8 mouse cellular contexts compared by ENCODE assay signal in the genomic region with DNA sequence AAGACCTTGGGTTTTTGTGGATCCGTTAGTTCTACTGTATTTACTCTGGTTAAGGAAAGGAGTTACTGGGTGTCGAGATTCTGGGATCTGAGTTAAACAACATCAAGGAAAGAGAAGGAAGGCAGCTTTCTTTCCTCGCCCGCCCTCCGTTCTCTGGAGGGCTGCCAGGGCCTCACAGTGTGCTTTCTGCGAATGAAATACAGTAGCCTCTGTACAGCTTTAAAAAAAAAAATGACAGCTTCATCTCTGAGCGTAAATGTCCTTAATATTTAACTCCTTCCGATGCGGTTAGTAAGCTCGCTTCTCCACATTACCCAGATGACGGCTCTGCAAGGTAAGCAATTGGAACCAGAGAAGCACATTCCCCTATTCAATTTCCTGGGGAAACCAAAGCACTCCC. TPM values are rescaled to one million over a fixed set of nuclear protein-coding genes. Genes with fewer than 3 reads are reported as not detected.
DNase-seq lines count a peak whose midpoint lies in the region; ATAC-seq and TF ChIP-seq lines count a peak whose summit lies in the region.

No protein-coding gene starts in this region.

- H3K9me3 ChIP-seq in lung, embryonic 14.5 days (ENCODE audit: low read depth, low read length), result 0 out of 2 replicates have a peak, but pooled peaks cover under 1% of the 10 kb centered on the region
- no peaks in the 10 kb centered on the region for H3K9me3 ChIP-seq in midbrain, embryonic 15.5 days
- no peaks in the 10 kb centered on the region for H3K9me3 ChIP-seq in intestine, embryonic 16.5 days (ENCODE audit: control insufficient read depth, low read length)

- TF ChIP-seq CTCF in lung, embryonic 14.5 days (IDR thresholded peaks at IDR 0.05; ENCODE audit: low read depth), result no peak

- H3K4me2 ChIP-seq in lung, embryonic 14.5 days, result peak overlapping the region; percentile 35
- H3K4me2 ChIP-seq in midbrain, embryonic 15.5 days, result peak overlapping the region; percentile 18
- H3K4me2 ChIP-seq in intestine, embryonic 16.5 days (ENCODE audit: low read depth, low read length), result no peak overlapping the region

- H3K4me3 ChIP-seq in lung, embryonic 14.5 days (ENCODE audit: low read depth, low read length), result no peak overlapping the region
- no peak overlapping the region for H3K4me3 ChIP-seq in midbrain, embryonic 15.5 days
- no peak overlapping the region for H3K4me3 ChIP-seq in intestine, embryonic 16.5 days (ENCODE audit: low read length)

- H3K4me1 ChIP-seq in lung, embryonic 14.5 days (ENCODE audit: insufficient read depth), result peaks cover 17% of the 10 kb centered on the region
- H3K4me1 ChIP-seq in midbrain, embryonic 15.5 days, result peaks cover 47% of the 10 kb centered on the region
- H3K4me1 ChIP-seq in intestine, embryonic 16.5 days (ENCODE audit: control insufficient read depth, insufficient read depth, low read length), result peaks cover 23% of the 10 kb centered on the region

- no peaks in the 10 kb centered on the region for H3K36me3 ChIP-seq in lung, embryonic 14.5 days (ENCODE audit: insufficient read depth)
- no peaks in the 10 kb centered on the region for H3K36me3 ChIP-seq in midbrain, embryonic 15.5 days (replicated peaks)
- H3K36me3 ChIP-seq in intestine, embryonic 16.5 days (ENCODE audit: control insufficient read depth, insufficient read depth, low read length), result no peaks in the 10 kb centered on the region

- ATAC-seq in lung, embryonic 14.5 days (ENCODE audit: insufficient read depth), result no peak
- ATAC-seq in midbrain, embryonic 15.5 days (replicated peaks), result no peak
- no peak for ATAC-seq in intestine, embryonic 16.5 days

- H3K27me3 ChIP-seq in lung, embryonic 14.5 days (ENCODE audit: insufficient read depth, low read length), result no peaks in the 10 kb centered on the region
- no peaks in the 10 kb centered on the region for H3K27me3 ChIP-seq in midbrain, embryonic 15.5 days (replicated peaks)
- H3K27me3 ChIP-seq in intestine, embryonic 16.5 days (replicated peaks; ENCODE audit: control insufficient read depth, insufficient read depth, low read length), result no peaks in the 10 kb centered on the region

- H3K9ac ChIP-seq in lung, embryonic 14.5 days, result no peak overlapping the region
- H3K9ac ChIP-seq in midbrain, embryonic 15.5 days, result no peak overlapping the region; the same call in 1 of the 2 replicates
- H3K9ac ChIP-seq in intestine, embryonic 16.5 days (ENCODE audit: low read depth, low read length), result no peak overlapping the region

- DNase-seq in adrenal gland, postnatal 10 days, result peak; percentile 56
- DNase-seq in adrenal gland, adult 18-20 months (ENCODE audit: low spot score in 2 of 2), result no peak
- peak; percentile 82 for DNase-seq in lung, embryonic 14.5 days
- no peak for DNase-seq in lung, adult 18-20 months
- DNase-seq in kidney, adult 18-20 months, result peak; percentile 73
- DNase-seq in T-cell, adult 2 months (ENCODE audit: low spot score), result no peak

- peak overlapping the region; percentile 16; the same call in 1 of the 2 replicates for H3K27ac ChIP-seq in lung, embryonic 14.5 days (ENCODE audit: low read depth)
- peak overlapping the region; percentile 65 for H3K27ac ChIP-seq in midbrain, embryonic 15.5 days
- H3K27ac ChIP-seq in intestine, embryonic 16.5 days (ENCODE audit: low read length), result no peak overlapping the region

- WGBS in lung, embryonic 14.5 days, result 18% methylated on average over 11 of the region's 11 CpGs
- 42% methylated on average over 11 of the region's 11 CpGs for WGBS in midbrain, embryonic 15.5 days
- 44% methylated on average over 11 of the region's 11 CpGs for WGBS in intestine, embryonic 16.5 days

RNA-seq across cellular contexts. Expression of gene Zbtb40, which starts 4.8 kb away (rescaled TPM):
- 1 to 10 TPM; 7.0 to 7.8 TPM for total RNA-seq in adrenal gland, postnatal 10 days (2021)
- 10 to 100 TPM; 14.6 to 15.2 TPM for total RNA-seq in adrenal gland, adult 18-20 months (2021)
- 5.4 and 5.5 TPM in 2 replicates for polyA plus RNA-seq in lung, embryonic 14.5 days (2014; fragmentation: Nextera tagmentation; extraction: Ambion mirVana)
- 3.9 and 4.6 TPM in 2 replicates for polyA plus RNA-seq in midbrain, embryonic 15.5 days (2015; fragmentation: Nextera tagmentation; extraction: Ambion mirVana)
- 3.0 and 3.1 TPM in 2 replicates for polyA plus RNA-seq in intestine, embryonic 16.5 days (2015; fragmentation: Nextera tagmentation; extraction: Ambion mirVana)

Comparison
In these comparisons a context has a peak if more than half of its experiments do, and no peak if none do; other contexts are left out.
1. DNase-seq: peak in adrenal gland, postnatal 10 days (single experiment), lung, embryonic 14.5 days (single experiment) and kidney, adult 18-20 months (single experiment); none in adrenal gland, adult 18-20 months (0 of 2), lung, adult 18-20 months (0 of 2) and T-cell, adult 2 months (single experiment).